In genomic region chr9:63956052-63956451, GRCm38 (mm10) we compare ENCODE assay signal across 9 mouse cellular contexts.
DNase-seq lines count a peak whose midpoint lies in the region; ATAC-seq and TF ChIP-seq lines count a peak whose summit lies in the region.
"Had no signal": no experiment of that assay in that cellular context is flagged by ENCODE, and none has a peak within 500 bp of the region (broad histone marks: within the 10 kb centered on the region; RNA-seq: fewer than 3 reads in every experiment).

No protein-coding gene starts in this region.

- H3K27me3 ChIP-seq in hindbrain, embryonic 10.5 days (ENCODE audit: insufficient read depth, poor library complexity, severe bottlenecking), result peaks cover 14% of the 10 kb centered on the region; the same call in 1 of the 2 replicates
- H3K27me3 ChIP-seq in hindbrain, embryonic 13.5 days, result 0 out of 2 replicates have a peak, but pooled peaks cover 3% of the 10 kb centered on the region
- H3K27me3 ChIP-seq in neural tube, embryonic 13.5 days, result no peaks in the 10 kb centered on the region
- H3K27me3 ChIP-seq: embryonic facial prominence, embryonic 12.5 days had no signal

- H3K4me3 ChIP-seq in hindbrain, embryonic 10.5 days, result no peak overlapping the region
- no peak overlapping the region for H3K4me3 ChIP-seq in hindbrain, embryonic 13.5 days
- H3K4me3 ChIP-seq in embryonic fibroblast, embryonic 13.5 days (ENCODE audit: insufficient read depth, low read length), result no peak overlapping the region
- no peak overlapping the region for H3K4me3 ChIP-seq in neural tube, embryonic 13.5 days
- H3K4me3 ChIP-seq: embryonic facial prominence, embryonic 12.5 days had no signal

- H3K4me1 ChIP-seq in hindbrain, embryonic 10.5 days (replicated peaks), result peaks cover 48% of the 10 kb centered on the region
- peaks cover 42% of the 10 kb centered on the region for H3K4me1 ChIP-seq in hindbrain, embryonic 13.5 days (replicated peaks)
- peaks cover 24% of the 10 kb centered on the region for H3K4me1 ChIP-seq in embryonic fibroblast, embryonic 13.5 days (ENCODE audit: control insufficient read depth, insufficient read depth, low read length)
- H3K4me1 ChIP-seq in neural tube, embryonic 13.5 days (replicated peaks), result peaks cover 41% of the 10 kb centered on the region

- no peak overlapping the region; the same call in 1 of the 2 replicates for H3K9ac ChIP-seq in hindbrain, embryonic 13.5 days
- 0 out of 2 replicates have a peak overlapping the region, but pooled peaks have one; percentile 38 for H3K9ac ChIP-seq in neural tube, embryonic 13.5 days
- H3K9ac ChIP-seq: embryonic facial prominence, embryonic 12.5 days had no signal

- no peak overlapping the region for H3K4me2 ChIP-seq in hindbrain, embryonic 13.5 days
- H3K4me2 ChIP-seq in neural tube, embryonic 13.5 days, result no peak overlapping the region
- H3K4me2 ChIP-seq: embryonic facial prominence, embryonic 12.5 days had no signal

- no peak for TF ChIP-seq POLR2A in embryonic fibroblast, embryonic 13.5 days (IDR thresholded peaks at IDR 0.05; ENCODE audit: low read depth, low read length)

- H3K9me3 ChIP-seq in hindbrain, embryonic 10.5 days, result no peaks in the 10 kb centered on the region
- no peaks in the 10 kb centered on the region for H3K9me3 ChIP-seq in hindbrain, embryonic 13.5 days
- no peaks in the 10 kb centered on the region for H3K9me3 ChIP-seq in neural tube, embryonic 13.5 days
- H3K9me3 ChIP-seq: embryonic facial prominence, embryonic 12.5 days had no signal

- peaks cover 23% of the 10 kb centered on the region for H3K36me3 ChIP-seq in hindbrain, embryonic 10.5 days
- H3K36me3 ChIP-seq in hindbrain, embryonic 13.5 days, result no peaks in the 10 kb centered on the region; the same call in 1 of the 2 replicates
- H3K36me3 ChIP-seq in neural tube, embryonic 13.5 days, result no peaks in the 10 kb centered on the region

- TF ChIP-seq CTCF in embryonic fibroblast, embryonic 13.5 days (IDR thresholded peaks at IDR 0.05; ENCODE audit: borderline replicate concordance, insufficient read depth, low read length), result peak; percentile 91; the same call in 1 of the 2 replicates

- no peak overlapping the region for H3K27ac ChIP-seq in hindbrain, embryonic 10.5 days
- no peak overlapping the region for H3K27ac ChIP-seq in hindbrain, embryonic 13.5 days
- H3K27ac ChIP-seq in embryonic fibroblast, embryonic 13.5 days (ENCODE audit: insufficient read depth, low read length), result no peak overlapping the region
- no peak overlapping the region for H3K27ac ChIP-seq in neural tube, embryonic 13.5 days (replicated peaks)
- H3K27ac ChIP-seq: embryonic facial prominence, embryonic 12.5 days had no signal

- 26% methylated on average over 9 of the region's 9 CpGs for WGBS in hindbrain, embryonic 10.5 days
- 30% methylated on average over 9 of the region's 9 CpGs for WGBS in hindbrain, embryonic 13.5 days
- WGBS in neural tube, embryonic 13.5 days, result 23% methylated on average over 9 of the region's 9 CpGs

- peak; percentile 82 for DNase-seq in hindbrain, embryonic 10.5 days (ENCODE audit: low spot score)
- DNase-seq in adrenal gland, postnatal 10 days, result peak; percentile 87
- peak; percentile 81 to 89 for DNase-seq in heart, postnatal 14 days
- DNase-seq in left cerebral cortex, postnatal 10 days (ENCODE audit: extremely low spot score in 1 of 2, low spot score in 2 of 2), result peak; percentile 48 to 84
- DNase-seq in thymus, postnatal 0 days (ENCODE audit: low spot score), result peak; percentile 70

- ATAC-seq in hindbrain, embryonic 13.5 days (ENCODE audit: low FRiP score), result no peak
- ATAC-seq in neural tube, embryonic 13.5 days (ENCODE audit: low read depth), result no peak

- intact Hi-C loops in heart, postnatal 14 days (cut with DNase I), result no loop called here
- intact Hi-C loops in left cerebral cortex, postnatal 10 days (cut with DNase I), result loop anchor here (5.0 kb wide), 1 partner anchor 131 kb away; no protein-coding TSS in a partner anchor
